Mouse (Mus musculus): ENCODE measurements around the gene Elp4.

Elp4 gene

GRCm38 (mm10) chr2:105903896-105904756 is at the start of gene Elp4, which contains the start of gene Immp1l:
Gene Elp4 (minus strand): TSS chr2:105904564.
Gene Immp1l (plus strand): TSS chr2:105904638.
- in situ Hi-C loops (cut with MboI) = no loop called here

DNA sequence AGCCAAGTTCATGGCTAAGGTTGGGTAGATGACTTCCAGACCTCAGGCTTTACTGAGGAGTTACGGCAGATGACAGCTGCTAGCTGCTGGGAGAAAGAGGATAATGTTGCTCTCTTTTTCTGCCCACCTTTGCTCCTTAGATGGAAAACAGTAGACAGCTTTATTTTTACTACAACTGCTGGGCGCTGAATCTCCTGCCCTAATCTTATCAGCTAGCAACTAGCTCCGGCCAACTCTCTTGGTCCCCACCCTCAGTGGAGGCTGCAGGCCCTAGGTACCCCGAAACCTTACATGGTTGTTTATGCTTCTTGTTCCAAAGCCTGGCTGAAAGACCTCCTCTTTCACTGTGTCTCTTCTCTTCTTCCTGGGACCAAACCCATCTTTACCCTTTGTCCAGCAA is 49.5 kb upstream of the Elp4 start:
- in situ Hi-C loops (cut with MboI) = no loop called here

DNA sequence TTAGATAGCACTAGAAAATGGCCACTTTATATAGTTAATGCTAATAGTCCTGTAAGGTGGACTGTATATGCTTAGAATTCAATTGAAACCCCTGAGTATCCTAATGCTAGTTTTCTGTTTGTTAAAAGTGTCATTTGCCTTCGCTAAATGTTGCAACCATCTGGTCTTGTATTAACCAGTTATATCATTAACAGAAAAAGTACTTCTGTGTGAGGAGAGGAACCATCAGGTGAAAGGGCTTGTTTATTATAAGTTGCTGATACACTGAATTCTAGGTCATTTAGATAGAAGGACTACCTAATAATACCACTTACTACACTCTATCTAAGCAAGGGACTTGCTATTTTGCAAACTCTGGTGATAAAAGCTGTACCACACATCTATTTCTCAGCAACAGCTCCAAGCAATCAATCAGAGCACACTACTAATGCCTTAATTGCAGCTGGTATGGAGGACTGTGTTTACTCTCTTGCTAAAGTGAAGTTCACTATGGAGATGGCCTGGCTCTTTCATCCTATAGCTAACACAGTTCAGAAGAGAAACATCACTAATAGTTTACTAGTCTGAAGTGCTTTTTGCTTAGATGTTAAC is 47.1 kb upstream of the Elp4 start:
- in situ Hi-C loops (cut with MboI) = no loop called here

DNA sequence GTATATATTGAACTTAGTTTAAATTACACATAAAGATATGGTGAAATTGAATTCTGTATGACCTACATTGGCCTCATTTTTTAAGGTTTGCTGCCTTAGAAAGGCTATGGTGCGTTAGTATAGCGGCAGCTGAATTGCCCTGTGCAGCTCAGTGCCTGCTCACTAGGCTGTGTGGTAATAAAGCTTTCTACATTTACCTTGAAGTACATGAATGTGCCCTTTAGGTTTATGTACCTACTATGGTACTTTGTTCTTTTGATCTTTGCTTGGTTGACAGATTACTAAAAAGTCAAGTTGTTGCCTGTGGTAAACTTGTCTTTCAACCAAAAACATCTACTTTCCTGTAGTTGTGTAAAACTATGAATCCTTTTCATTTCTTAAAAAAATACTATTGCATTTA is 45.8 kb upstream of the Elp4 start:
- in situ Hi-C loops (cut with MboI) = no loop called here

DNA sequence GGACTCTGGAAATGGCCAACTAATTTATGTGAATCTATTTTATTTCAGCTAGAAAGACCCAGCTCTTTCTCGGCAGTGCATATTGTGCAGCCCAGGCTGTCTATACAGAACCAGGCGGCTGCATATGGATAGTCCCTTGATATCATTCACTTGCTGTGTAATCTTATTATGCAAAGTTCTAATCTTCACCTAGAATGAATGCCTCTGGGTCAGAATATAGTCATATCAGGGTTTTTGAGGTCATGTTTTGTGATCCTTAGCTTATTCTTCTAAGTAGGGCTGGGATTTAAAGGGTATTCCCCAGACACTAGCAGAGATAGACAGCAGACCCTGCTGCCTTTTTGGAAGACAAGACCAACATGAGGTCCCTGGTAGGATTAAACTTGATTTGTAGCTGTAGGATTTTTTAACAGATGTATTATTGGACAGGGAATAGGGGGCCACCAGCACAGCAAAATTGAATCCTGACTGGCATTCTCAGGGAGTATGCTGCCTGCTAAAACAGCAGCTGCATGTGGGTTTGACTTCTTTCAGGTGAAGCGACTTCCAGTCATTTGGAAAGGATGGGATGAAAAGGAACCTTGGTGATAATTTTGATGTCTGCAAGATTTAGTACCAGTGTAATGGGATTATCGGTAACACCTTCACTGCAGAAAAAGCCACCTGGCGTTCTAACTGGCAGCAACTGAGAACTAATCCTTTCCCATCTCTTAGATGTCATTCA is 13.4 kb upstream of the Elp4 start:
- in situ Hi-C loops (cut with MboI) = no loop called here

GRCm38 (mm10) chr2:105916671-105917070 is 12.3 kb upstream of the Elp4 start:
- in situ Hi-C loops (cut with MboI) = no loop called here

DNA sequence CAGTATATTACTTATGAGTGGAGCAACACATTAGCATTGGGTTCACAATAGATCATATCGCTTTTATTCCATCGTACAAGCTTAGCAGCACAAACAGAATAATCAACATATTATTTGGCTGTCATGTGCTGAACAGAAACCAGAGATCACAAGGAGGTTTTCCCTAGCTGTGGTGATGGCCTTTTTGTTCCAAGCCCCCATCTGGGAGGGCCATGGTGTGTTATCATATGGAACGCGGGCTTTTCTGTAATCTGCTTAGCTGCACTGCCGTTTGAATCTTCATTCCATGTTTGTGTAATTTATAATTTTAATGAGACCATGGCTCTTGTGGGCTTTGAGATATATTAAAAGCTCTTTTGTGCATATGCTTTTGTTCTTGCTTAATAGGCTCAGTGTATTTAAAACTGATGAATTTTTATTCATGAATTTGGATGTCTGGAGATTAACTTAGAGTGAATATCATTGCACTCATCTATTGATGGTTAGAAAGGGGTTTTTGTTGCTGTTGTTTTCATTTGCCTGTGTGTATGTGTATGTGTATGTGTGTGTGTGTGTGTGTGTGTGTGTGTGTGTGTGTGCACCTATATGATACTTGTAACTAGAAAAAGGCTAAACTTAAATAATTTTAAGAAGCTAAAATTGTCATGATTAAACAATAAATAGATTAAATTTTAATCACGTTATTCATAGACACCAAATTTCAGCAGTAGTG is 9.4 kb upstream of the Elp4 start:
- in situ Hi-C loops (cut with MboI) = no loop called here

DNA sequence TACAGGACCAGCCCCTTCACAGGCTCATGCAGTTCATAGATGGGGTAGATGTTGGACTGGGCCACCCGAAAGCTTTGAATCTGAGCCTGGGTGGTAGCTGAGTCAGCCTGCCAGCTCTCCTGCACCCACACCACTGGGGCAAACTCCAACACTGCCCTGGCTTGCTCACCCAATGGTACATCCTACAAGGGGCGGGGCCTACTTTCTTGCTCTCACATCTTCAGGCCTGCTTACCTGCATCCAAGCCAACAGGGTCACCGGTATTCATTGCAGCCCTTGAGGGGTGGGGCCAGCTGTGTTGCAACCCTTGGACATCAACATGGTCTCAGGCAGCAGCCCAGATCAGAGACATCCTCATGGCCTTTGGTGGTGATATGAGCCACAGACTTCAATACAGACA is 6.2 kb upstream of the Elp4 start:
- in situ Hi-C loops (cut with MboI) = no loop called here

DNA sequence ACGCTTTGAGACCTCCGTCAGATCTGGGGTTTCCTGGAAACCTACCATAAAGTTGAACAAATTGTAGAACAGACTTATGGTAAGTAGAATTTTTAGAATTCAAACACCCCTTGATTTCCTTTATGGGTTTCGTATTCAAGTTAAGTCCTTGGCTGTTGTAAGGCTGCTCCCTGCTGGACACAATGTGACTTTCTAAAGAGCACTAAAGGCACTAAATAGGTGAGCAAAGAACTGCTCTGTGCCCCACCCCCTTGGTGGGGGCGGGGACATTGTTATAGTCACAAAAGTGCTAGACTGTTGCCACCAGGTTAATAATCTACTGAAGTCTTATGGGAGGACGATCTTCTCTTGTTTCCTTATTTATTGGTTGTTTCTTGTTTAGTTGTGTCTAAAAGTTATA is 4.0 kb upstream of the Elp4 start:
- in situ Hi-C loops (cut with MboI) = no loop called here

- in situ Hi-C loops (cut with MboI) = no loop called here
These were observed 388 bp upstream of the Elp4 start for GRCm38 (mm10) chr2:105904757-105905146.

DNA sequence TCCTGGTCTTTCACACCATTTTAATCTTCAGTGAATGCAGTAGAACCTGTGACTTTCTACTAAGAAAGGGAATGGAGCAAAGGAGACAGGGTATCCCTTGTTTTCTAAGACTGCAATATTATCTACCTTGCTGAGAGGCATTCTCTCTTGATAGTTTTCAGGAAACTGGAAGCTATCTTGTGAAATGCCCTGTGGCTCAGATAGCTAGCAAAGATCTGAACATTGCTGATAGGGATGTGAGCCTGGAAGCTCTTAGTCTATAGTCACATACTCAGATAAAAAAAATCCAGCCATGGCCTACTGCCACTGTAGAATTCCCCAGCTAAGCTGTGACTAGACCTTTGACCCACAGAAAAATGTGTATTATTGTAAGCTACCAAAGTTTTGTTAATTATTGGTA is 13.5 kb downstream of the Elp4 start:
- in situ Hi-C loops (cut with MboI) = no loop called here

DNA sequence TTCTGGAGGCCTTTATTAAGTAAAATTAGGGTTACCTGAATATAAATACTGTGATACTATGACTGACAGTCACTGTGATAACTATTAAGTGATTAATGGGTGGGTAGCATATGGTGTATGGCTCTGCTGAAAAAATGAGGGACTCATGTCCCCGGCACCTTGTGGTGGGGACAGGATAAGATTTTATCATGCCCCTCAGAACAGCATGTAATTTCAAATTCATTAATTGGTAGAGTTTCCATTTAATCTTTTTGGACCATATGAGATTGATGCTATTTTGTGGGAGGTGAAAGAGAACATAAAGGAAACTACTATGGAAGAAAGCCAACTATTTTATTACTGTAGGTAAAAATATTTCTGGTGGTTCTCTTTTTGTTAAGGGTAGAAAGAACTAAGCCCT is 31.0 kb downstream of the Elp4 start:
- in situ Hi-C loops (cut with MboI) = no loop called here

DNA sequence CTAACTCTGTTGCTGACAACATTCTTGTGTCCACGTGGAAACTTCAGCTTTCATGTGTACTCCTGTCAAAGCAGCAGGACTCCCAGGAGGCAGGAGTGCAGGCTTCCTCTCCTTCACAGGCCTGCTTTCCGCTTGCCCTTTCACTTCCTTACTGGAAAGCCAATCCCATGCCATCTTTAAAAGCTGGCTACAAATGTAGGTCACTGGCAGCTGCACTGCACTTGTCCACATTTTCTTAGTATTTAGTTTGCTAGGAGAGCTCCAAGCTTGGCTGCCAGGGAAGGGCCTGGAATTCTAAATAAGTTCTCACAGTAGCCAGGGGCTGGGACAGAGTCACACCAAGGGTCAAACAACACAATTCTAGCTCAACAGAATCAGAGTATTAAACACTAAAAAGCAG is 49.6 kb downstream of the Elp4 start:
- in situ Hi-C loops (cut with MboI) = no loop called here

- in situ Hi-C loops (cut with MboI) = no loop called here
These were observed 51.4 kb downstream of the Elp4 start for GRCm38 (mm10) chr2:105852971-105853370.

- in situ Hi-C loops (cut with MboI) = no loop called here
These were observed 52.6 kb downstream of the Elp4 start for GRCm38 (mm10) chr2:105851714-105852293.

DNA sequence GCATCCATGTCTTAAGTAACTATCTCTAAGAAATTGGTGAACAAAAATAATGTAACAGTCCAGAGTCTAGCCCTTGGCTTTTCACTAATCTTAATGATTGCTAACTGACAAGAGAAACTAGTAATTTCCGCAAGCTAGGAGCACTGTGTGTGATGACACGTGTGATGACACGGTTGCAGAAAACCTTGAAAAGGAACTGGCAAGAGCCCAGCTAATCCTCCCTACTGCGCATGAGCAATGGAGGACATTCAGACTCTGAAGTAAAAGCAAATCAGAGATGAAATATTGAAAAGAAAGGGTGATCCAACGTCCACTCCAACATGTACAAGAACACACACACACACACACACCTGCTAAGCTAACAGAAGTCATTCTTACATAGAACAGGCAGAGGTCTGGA is 61.2 kb downstream of the Elp4 start:
- in situ Hi-C loops (cut with MboI) = no loop called here

GRCm38 (mm10) chr2:105817965-105818364 is 86.4 kb downstream of the Elp4 start:
- in situ Hi-C loops (cut with MboI) = no loop called here

GRCm38 (mm10) chr2:105815170-105815569 is 89.2 kb downstream of the Elp4 start:
- in situ Hi-C loops (cut with MboI) = no loop called here

GRCm38 (mm10) chr2:105813041-105813440 is 91.3 kb downstream of the Elp4 start:
- in situ Hi-C loops (cut with MboI) = no loop called here

GRCm38 (mm10) chr2:105810286-105810685 is 94.1 kb downstream of the Elp4 start:
- in situ Hi-C loops (cut with MboI) = no loop called here

GRCm38 (mm10) chr2:105806571-105806970 is 97.8 kb downstream of the Elp4 start:
- in situ Hi-C loops (cut with MboI) = no loop called here

DNA sequence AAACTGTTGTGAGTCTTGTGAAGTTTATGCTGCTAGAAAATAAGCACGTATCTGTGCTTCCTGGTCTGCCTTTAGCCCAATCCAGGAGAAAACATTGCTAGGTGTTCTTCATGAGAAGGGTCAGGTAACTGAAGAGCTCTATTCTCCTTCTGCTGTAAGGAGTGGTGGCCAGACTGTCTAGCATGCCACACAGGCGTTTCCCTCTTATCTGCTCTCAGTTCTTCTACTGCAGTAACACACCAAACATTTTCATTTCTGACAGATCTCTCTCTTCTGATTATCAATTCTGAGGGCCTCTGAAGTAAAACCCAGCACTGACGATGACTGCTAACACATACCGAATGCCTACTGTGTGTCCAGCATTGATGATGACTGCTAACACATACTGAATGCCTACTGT is 98.3 kb downstream of the Elp4 start:
- in situ Hi-C loops (cut with MboI) = no loop called here

Measured in mature B cell (primary cell).